Mouse (Mus musculus): Measurements from ENCODE around the gene Gm49510.
"Not testable (repeated sequence)": the region's sequence is repeated elsewhere in the genome, so short reads cannot be mapped to it uniquely, and the experiment has no call there.

Gene Gm49510

GRCm38 (mm10) chr15:78878792-78879516 is 20.5 kb upstream of the Gm49510 start:
- DNase-seq (ENCODE audit: low read depth, low spot score): not testable (repeated sequence)

GRCm38 (mm10) chr15:78880432-78880831 is 19.0 kb upstream of the Gm49510 start:
- DNase-seq (ENCODE audit: low read depth, low spot score): no peak

- no peak for DNase-seq (ENCODE audit: low read depth, low spot score)
Observed at GRCm38 (mm10) chr15:78881828-78882227, 17.6 kb upstream of the Gm49510 start.

DNA sequence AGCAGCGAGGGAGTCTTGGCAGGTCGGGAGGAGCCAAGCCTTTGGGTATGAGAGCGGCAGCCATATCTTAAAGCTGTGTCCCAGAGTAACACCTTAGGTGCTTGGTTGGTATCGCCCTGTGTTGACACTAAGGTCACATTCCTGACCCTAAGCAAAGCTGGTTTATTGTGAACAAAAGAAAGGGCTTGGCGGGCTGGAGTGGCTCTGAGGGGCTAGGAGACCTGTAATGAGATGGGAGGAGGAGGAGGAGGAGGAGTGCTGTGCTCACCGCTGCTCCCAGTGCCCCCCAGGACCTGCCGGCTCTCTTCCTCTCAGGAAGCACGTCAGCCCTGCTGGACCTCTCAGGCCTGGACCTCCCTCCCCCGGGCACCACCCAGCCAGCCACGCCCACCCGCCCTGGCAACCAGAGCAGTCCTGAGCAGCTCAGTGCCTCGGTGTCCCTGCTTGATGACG is 10.0 kb upstream of the Gm49510 start:
- DNase-seq (ENCODE audit: low read depth, low spot score): no peak

- no peak for DNase-seq (ENCODE audit: low read depth, low spot score)
Observed at GRCm38 (mm10) chr15:78892440-78892839, 7.0 kb upstream of the Gm49510 start.

- no peak for DNase-seq (ENCODE audit: low read depth, low spot score)
Observed at GRCm38 (mm10) chr15:78894726-78895125, 4.7 kb upstream of the Gm49510 start.

GRCm38 (mm10) chr15:78895741-78896140 is 3.7 kb upstream of the Gm49510 start:
- DNase-seq (ENCODE audit: low read depth, low spot score): no peak

GRCm38 (mm10) chr15:78896149-78896548 is 3.3 kb upstream of the Gm49510 start:
- DNase-seq (ENCODE audit: low read depth, low spot score): no peak

GRCm38 (mm10) chr15:78897488-78897887 is 2.0 kb upstream of the Gm49510 start:
- DNase-seq (ENCODE audit: low read depth, low spot score): no peak

DNA sequence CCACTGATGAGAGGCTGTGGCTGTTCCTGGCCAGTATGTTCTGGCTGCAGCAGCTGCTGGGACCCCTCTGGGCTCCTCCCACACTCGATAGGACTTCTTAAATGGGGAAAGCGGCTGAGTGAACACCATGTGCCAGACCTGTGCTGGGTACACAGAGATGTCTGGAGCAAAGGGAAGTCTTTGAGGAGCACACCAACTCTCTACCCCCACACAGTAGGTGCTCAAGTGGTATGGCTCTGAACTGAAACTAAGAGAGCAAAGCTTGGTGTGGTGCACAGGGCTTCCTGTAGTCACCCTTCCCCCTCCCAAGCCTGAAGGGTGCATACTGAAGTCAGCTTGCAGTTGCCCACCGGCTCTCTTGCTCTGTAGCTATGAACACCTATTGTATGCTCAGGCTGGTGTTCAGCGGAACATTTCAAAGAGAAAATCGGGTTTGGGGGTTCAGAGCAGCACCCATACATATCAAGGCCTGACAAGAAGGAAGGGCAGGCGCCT is 913 bp upstream of the Gm49510 start:
- no peak for DNase-seq (ENCODE audit: low read depth, low spot score)

GRCm38 (mm10) chr15:78899740-78900584 is 495 bp downstream of the Gm49510 start, which contains the start of gene Sh3bp1:
TSS of gene Sh3bp1 (plus strand) at chr15:78899768.
- no peak for DNase-seq (ENCODE audit: low read depth, low spot score)

GRCm38 (mm10) chr15:78900585-78901421 is 1.3 kb downstream of the Gm49510 start:
- DNase-seq (ENCODE audit: low read depth, low spot score): no peak

DNA sequence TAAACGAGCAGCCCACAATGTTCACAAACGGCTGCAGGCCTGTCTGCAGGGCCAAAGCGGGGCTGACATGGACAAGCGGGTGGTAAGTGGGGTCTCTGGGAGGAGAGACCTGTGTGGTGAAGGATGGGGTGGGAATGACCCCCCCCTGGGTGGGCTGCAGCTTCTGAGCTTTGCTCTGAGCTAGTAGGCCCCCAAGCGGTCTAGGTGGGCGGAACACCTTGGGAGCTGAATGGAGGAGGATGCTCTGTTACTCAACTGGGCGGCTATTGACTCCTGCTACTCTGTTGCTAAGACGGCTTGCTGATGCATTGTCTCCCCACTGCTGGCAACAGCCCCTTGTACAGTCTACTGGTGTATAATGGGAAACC is 1.9 kb downstream of the Gm49510 start:
- DNase-seq (ENCODE audit: low read depth, low spot score): no peak

GRCm38 (mm10) chr15:78903243-78903642 is 3.8 kb downstream of the Gm49510 start:
- peak; percentile 76 for DNase-seq (ENCODE audit: low read depth, low spot score)

DNA sequence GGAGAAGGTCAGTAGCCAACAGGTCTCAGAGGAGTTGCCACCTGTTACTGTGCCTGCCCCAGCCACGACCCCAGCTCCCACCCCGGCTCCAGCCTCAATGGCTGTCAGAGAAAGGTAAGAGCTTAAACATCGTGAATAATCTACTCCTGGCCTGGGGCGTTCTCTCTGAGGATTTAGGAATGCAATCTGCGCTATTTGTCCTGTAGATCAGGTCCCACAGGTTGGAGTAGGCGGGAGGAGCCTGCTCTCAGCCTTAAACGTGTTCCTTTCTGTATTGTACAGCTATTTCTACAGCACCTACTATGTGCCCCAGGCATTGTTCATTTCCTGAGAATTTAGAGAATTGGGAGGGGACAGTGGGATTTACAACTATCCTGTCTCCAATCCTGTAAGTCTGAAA is 8.9 kb downstream of the Gm49510 start:
- no peak for DNase-seq (ENCODE audit: low read depth, low spot score)

DNA sequence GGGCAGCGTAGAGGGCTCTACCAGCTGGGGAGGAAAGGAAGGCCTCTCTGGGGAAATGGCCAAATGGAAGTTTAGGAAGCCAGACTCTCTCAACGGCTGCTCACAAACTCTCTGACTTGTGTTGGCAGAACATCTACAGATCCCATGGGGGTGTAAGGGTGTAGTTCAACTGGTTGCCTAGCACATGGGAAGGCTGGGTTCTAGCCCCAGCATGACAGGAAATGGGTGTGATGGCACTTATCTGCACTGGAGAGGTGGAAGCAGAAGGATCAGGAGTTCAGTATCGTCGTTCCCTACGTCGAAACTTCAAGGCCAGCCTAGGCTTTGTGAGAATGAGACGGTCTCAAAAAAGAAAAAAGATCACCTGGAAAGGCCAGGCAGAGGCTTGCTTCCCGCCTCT is 9.5 kb downstream of the Gm49510 start:
- DNase-seq (ENCODE audit: low read depth, low spot score): no peak

DNA sequence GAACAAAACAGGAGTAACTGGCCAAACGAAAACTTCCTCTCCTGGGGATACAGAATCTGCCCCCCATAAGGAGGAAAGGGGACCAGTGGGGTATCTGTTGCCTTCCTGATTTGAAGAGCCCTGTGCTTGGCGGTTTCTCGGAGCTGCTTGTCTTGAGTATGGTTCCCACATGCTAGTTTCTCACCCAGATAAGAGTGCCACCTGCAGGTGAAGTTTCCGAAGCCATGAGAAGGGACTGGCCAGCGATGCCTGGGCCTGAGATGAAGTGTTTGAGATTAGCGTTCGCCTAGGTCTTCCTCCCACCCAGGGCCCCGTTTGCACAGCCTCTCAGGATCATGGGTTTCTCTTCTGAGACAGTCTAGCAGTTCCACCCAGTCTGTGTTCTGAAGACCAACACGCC is 12.6 kb downstream of the Gm49510 start:
- DNase-seq (ENCODE audit: low read depth, low spot score): no peak

GRCm38 (mm10) chr15:78913632-78914090 is 14.2 kb downstream of the Gm49510 start, which contains the start of gene Pdxp:
TSS of gene Pdxp (plus strand) at chr15:78913919.
- peak; percentile 88 for DNase-seq (ENCODE audit: low read depth, low spot score)

DNA sequence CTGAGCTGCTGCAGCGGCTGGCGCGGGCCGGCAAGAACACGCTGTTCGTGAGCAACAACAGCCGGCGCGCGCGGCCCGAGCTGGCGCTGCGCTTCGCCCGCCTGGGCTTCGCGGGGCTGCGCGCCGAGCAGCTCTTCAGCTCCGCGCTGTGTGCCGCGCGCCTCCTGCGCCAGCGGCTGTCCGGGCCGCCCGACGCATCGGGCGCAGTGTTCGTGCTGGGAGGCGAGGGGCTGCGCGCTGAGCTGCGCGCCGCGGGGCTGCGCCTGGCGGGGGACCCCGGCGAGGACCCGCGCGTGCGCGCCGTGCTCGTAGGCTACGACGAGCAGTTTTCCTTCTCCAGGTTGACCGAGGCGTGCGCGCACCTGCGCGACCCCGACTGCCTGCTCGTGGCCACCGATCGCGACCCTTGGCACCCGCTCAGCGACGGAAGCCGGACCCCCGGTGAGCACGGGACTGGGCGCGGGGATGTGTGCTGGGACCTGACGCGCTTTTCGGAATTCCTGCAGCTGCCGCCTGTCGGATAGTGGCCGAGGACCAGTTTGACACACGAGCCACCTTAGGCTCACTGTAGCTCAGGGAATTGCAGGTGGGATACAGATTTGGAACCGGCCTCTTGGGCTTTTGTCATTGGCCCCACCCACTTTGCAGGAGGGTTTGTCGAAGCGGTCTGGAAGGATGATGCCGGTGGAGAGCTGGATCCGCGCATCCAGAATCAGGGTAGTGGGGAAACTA is 14.8 kb downstream of the Gm49510 start:
- DNase-seq (ENCODE audit: low read depth, low spot score): no peak

GRCm38 (mm10) chr15:78914823-78915659 is 15.6 kb downstream of the Gm49510 start:
- DNase-seq (ENCODE audit: low read depth, low spot score): no peak

All from c-Kit-negative CD71-positive TER-119-positive erythroid progenitor cells, embryonic 14.5 days (primary cell).